Mouse (Mus musculus): ENCODE results near the gene Klhdc7b. TPM values are rescaled to one million over a fixed set of nuclear protein-coding genes. Genes with fewer than 3 reads are reported as not detected.
A peak's percentile ranks its signal among the peaks of the same experiment; 100 is the strongest.
"Not testable (repeated sequence)": the region's sequence is repeated elsewhere in the genome, so short reads cannot be mapped to it uniquely, and the experiment has no call there.

Gene Klhdc7b
- polyA plus RNA-seq, 1 experiment from 2014 or later, result not detected

DNA sequence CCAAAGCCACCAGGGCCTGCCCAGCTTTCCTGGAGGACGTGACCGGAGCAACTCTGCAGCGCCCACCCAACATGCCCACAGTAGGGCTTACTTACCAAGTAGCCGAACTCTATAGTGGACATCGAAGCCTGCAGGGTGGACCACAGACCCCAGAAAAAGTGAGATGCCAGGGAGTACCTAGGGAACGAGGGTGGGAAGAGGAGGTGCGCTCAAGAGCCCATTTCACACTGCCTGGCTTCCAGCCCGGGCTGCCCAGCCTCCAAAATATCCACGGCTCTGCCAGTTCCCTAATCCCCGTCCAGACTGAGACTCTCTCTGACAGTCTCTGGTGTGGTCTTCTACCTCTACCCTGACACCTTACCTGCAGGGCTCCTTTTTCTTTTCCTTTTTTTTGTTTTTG, 42.0 kb downstream of the Klhdc7b start:
- ATAC-seq (ENCODE audit: insufficient read depth), result no peak
- Histone ChIP-seq H3K36me3 (ENCODE audit: insufficient read depth) (peaks cover 18% of the 10 kb centered on the region), H3K4me3 (ENCODE audit: low read depth, low read length) (no peak overlapping the region)

GRCm38 (mm10) chr15:89428136-89428790, 43.5 kb downstream of the Klhdc7b start:
- DNase-seq (no peak), ATAC-seq (ENCODE audit: insufficient read depth) (no peak)
- Histone ChIP-seq H3K9ac (peak overlapping the region; percentile 76; the same call in 1 of the 2 replicates), H3K27ac (ENCODE audit: low read depth) (no peak overlapping the region), H3K27me3 (ENCODE audit: insufficient read depth, low read length) (no peaks in the 10 kb centered on the region), H3K36me3 (ENCODE audit: insufficient read depth) (peaks cover 18% of the 10 kb centered on the region), H3K4me1 (ENCODE audit: insufficient read depth) (peaks cover 5% of the 10 kb centered on the region; the same call in 1 of the 2 replicates), H3K4me3 (ENCODE audit: low read depth, low read length) (peak overlapping the region; percentile 80), H3K4me2 (peak overlapping the region; percentile 92), H3K9me3 (ENCODE audit: low read depth, low read length) (no peaks in the 10 kb centered on the region)
- TF ChIP-seq CTCF (IDR thresholded peaks at IDR 0.05; ENCODE audit: low read depth), result no peak
- 76% methylated on average over 19 of the region's 19 CpGs for WGBS

More for the DNA sequence above, 42.0 kb downstream of the Klhdc7b start:
- Histone ChIP-seq H3K4me2 (no peak overlapping the region), H3K9me3 (ENCODE audit: low read depth, low read length) (no peaks in the 10 kb centered on the region), H3K27ac (ENCODE audit: low read depth) (no peak overlapping the region), H3K27me3 (ENCODE audit: insufficient read depth, low read length) (no peaks in the 10 kb centered on the region), H3K9ac (no peak overlapping the region), H3K4me1 (ENCODE audit: insufficient read depth) (peaks cover 5% of the 10 kb centered on the region; the same call in 1 of the 2 replicates)
- no peak for DNase-seq
- WGBS, result 84% methylated on average over 10 of the region's 10 CpGs
- TF ChIP-seq CTCF (IDR thresholded peaks at IDR 0.05; ENCODE audit: low read depth), result no peak

DNA sequence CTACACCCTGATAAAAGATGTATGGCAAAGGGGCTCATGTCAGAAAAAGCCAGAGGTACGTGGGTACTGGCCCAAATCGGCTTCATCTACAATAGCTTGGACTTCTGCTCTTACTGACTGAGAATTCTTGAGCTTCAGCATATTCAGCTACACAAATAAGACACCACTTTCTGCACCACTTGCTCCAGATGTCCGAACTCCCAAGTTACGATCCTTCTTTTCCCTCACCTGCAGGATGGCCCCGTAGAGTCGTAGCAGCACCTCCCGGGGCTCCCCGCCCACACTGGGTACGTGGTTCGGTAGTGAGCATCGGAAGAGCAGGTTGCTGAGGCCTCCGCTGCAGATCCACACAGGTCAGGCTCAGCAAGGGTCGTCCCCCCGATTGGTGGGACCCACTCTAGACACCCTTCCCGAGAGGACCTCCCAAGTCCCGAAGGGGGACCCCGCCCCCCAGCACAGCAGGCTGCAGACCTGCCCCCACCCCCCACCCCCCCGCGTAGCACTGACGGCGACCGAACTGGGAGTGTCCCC, 44.2 kb downstream of the Klhdc7b start:
- no peaks in the 10 kb centered on the region for H3K27me3 ChIP-seq (ENCODE audit: insufficient read depth, low read length)
- WGBS, result 5% methylated on average over 22 of the region's 22 CpGs
- ATAC-seq (ENCODE audit: insufficient read depth), result peak; percentile 55

GRCm38 (mm10) chr15:89429352-89430221, 44.9 kb downstream of the Klhdc7b start, which contains the start of the genes C730034F03Rik, Gm44502 and Chkb:
Gene C730034F03Rik (plus strand): TSS chr15:89429589.
Gene Gm44502 (minus strand): TSS chr15:89429696.
Gene Chkb (minus strand): TSS chr15:89429908.
- Histone ChIP-seq H3K4me2 (peak within 1 kb of the TSS; percentile 92), H3K36me3 (ENCODE audit: insufficient read depth) (peaks cover 18% of the 10 kb centered on the region), H3K9ac (peak within 1 kb of the TSS; percentile 76), H3K4me1 (ENCODE audit: insufficient read depth) (peaks cover 5% of the 10 kb centered on the region; the same call in 1 of the 2 replicates), H3K9me3 (ENCODE audit: low read depth, low read length) (no peaks in the 10 kb centered on the region), H3K27me3 (ENCODE audit: insufficient read depth, low read length) (no peaks in the 10 kb centered on the region), H3K27ac (ENCODE audit: low read depth) (peak within 1 kb of the TSS; percentile 99), H3K4me3 (ENCODE audit: low read depth, low read length) (peak within 1 kb of the TSS; percentile 80)
- TF ChIP-seq CTCF (IDR thresholded peaks at IDR 0.05; ENCODE audit: low read depth), result no peak
- WGBS, result under 1% methylated on average over 70 of the region's 70 CpGs
- ATAC-seq (ENCODE audit: insufficient read depth) (peak; percentile 95), DNase-seq (peak; percentile 96)

More for the DNA sequence above, 44.2 kb downstream of the Klhdc7b start:
- Histone ChIP-seq H3K4me2 (peak overlapping the region; percentile 92), H3K9me3 (ENCODE audit: low read depth, low read length) (no peaks in the 10 kb centered on the region), H3K4me3 (ENCODE audit: low read depth, low read length) (peak overlapping the region; percentile 80), H3K4me1 (ENCODE audit: insufficient read depth) (peaks cover 5% of the 10 kb centered on the region; the same call in 1 of the 2 replicates), H3K27ac (ENCODE audit: low read depth) (0 out of 2 replicates have a peak overlapping the region, but pooled peaks have one; percentile 12), H3K9ac (peak overlapping the region; percentile 76), H3K36me3 (ENCODE audit: insufficient read depth) (peaks cover 18% of the 10 kb centered on the region)
- DNase-seq, result no peak
- no peak for TF ChIP-seq CTCF (IDR thresholded peaks at IDR 0.05; ENCODE audit: low read depth)

DNA sequence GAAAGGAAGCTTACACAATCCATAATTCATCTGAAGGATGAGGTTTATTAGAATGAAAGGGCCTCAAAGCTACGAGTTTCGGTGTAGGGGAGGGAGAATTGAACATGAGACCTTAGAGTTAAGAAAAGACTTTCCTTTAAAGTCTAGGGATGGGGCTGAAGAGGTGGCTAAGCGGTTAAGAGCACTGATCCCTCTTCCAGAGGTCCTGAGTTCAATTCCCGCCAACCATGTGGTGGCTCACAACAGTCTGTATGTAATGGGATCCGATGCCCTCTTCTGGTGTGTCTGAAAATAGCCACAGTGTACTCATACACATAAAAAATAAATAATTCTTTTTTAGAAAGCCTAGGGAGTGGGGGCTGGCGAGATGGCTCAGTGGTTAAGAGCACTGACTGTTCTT, 45.6 kb downstream of the Klhdc7b start:
- no peaks in the 10 kb centered on the region for H3K27me3 ChIP-seq (ENCODE audit: insufficient read depth, low read length)
- TF ChIP-seq CTCF (IDR thresholded peaks at IDR 0.05; ENCODE audit: low read depth), result peak; percentile 16
- peak overlapping the region; percentile 99 for H3K27ac ChIP-seq (ENCODE audit: low read depth)
- peak overlapping the region; percentile 76 for H3K9ac ChIP-seq
- no peak for ATAC-seq (ENCODE audit: insufficient read depth)
- 46% methylated on average over 6 of the region's 6 CpGs for WGBS
- peak overlapping the region; percentile 92 for H3K4me2 ChIP-seq
- peak overlapping the region; percentile 80 for H3K4me3 ChIP-seq (ENCODE audit: low read depth, low read length)
- no peaks in the 10 kb centered on the region for H3K9me3 ChIP-seq (ENCODE audit: low read depth, low read length)
- H3K4me1 ChIP-seq (ENCODE audit: insufficient read depth), result peaks cover 5% of the 10 kb centered on the region; the same call in 1 of the 2 replicates
- DNase-seq, result no peak
- peaks cover 18% of the 10 kb centered on the region for H3K36me3 ChIP-seq (ENCODE audit: insufficient read depth)

GRCm38 (mm10) chr15:89430771-89431170, 46.1 kb downstream of the Klhdc7b start:
- not testable (repeated sequence) for H3K9ac ChIP-seq; DNase-seq; ATAC-seq (ENCODE audit: insufficient read depth); H3K27ac ChIP-seq (ENCODE audit: low read depth); H3K9me3 ChIP-seq (ENCODE audit: low read depth, low read length); H3K4me3 ChIP-seq (ENCODE audit: low read depth, low read length); H3K4me1 ChIP-seq (ENCODE audit: insufficient read depth); H3K4me2 ChIP-seq; H3K27me3 ChIP-seq (ENCODE audit: insufficient read depth, low read length)
- H3K36me3 ChIP-seq (ENCODE audit: insufficient read depth), result peaks cover 18% of the 10 kb centered on the region
- WGBS, result 75% methylated on average over 8 of the region's 9 CpGs

Measured in lung, embryonic 14.5 days (tissue).